Mouse (Mus musculus) limb, embryonic 14.5 days (tissue): Measurements from ENCODE around the gene Scp2d1. TPM values are rescaled to one million over a fixed set of nuclear protein-coding genes. Genes with fewer than 3 reads are reported as not detected.
A peak's percentile ranks its signal among the peaks of the same experiment; 100 is the strongest.

Experiments used
- ATAC-seq: fragments of 200-750 bp; cut with Nextera tagmentation; 2 replicates; pipeline ENCODE4 v1.8.0; 2017; ENCODE audit warnings: low read depth, moderate number of reproducible peaks, moderate TSS enrichment; ENCODE audit not compliant: low FRiP score
- DNase-seq: peaks from one replicate; pipeline ENCODE4 v3.0.0-alpha.2; 2015; ENCODE audit warnings: low spot score
- H3K27ac ChIP-seq: fragments of 300-500 bp; sonication (generic); replicated peaks from 2 replicates; pipeline ENCODE4 v1.5.1; 2014; ENCODE audit warnings: low read depth, mild to moderate bottlenecking, low read length, moderate library complexity, mixed read lengths
- H3K27me3 ChIP-seq: fragments of 300-500 bp; sonication (generic); 2 replicates; pipeline ENCODE4 v1.6.1; 2014; ENCODE audit warnings: low read length, mixed read lengths; ENCODE audit not compliant: control insufficient read depth, insufficient read depth
- H3K36me3 ChIP-seq: fragments of 300-500 bp; sonication (generic); 2 replicates; pipeline ENCODE4 v1.6.1; 2014; ENCODE audit warnings: mild to moderate bottlenecking, low read length, moderate library complexity, mixed read lengths; ENCODE audit not compliant: control insufficient read depth, insufficient read depth
- H3K4me1 ChIP-seq: fragments of 300-500 bp; sonication (generic); 2 replicates; pipeline ENCODE4 v1.6.1; 2014; ENCODE audit warnings: antibody characterized with exemption, low read length, mixed read lengths; ENCODE audit not compliant: control insufficient read depth, insufficient read depth
- H3K4me2 ChIP-seq: fragments of 300-500 bp; sonication (generic); replicated peaks from 2 replicates; pipeline ENCODE4 v1.6.1; 2014; ENCODE audit warnings: low read depth, mild to moderate bottlenecking, low read length, moderate library complexity; ENCODE audit not compliant: severe bottlenecking
- H3K4me3 ChIP-seq: fragments of 300-500 bp; sonication (generic); replicated peaks from 2 replicates; pipeline ENCODE4 v1.5.1; 2014; ENCODE audit warnings: low read length
- H3K9ac ChIP-seq: fragments of 300-500 bp; sonication (generic); 2 replicates; pipeline ENCODE4 v1.6.1; 2014; ENCODE audit warnings: mild to moderate bottlenecking, low read depth, low read length, moderate library complexity; ENCODE audit not compliant: severe bottlenecking
- H3K9me3 ChIP-seq: fragments of 300-500 bp; sonication (generic); 2 replicates; pipeline ENCODE4 v1.6.1; 2016; ENCODE audit warnings: low read length; ENCODE audit not compliant: control insufficient read depth
- POLR2A ChIP-seq: fragments of 200-500 bp; IDR thresholded peaks from 2 replicates; pipeline ENCODE4 v1.8.0; 2012; ENCODE audit warnings: inconsistent platforms, mild to moderate bottlenecking, moderate library complexity, borderline replicate concordance; ENCODE audit not compliant: insufficient read depth, insufficient read length; ENCODE audit errors: extremely low read depth
- WGBS: fragments of 180-500 bp; shearing (Covaris S2); extraction: QIAGEN DNeasy Blood & Tissue Kit; methylation state at CpG from one replicate; pipeline ENCODE4 v1.1.7; 2014; 5-methylcytosine and 5-hydroxymethylcytosine counted together
- polyA plus RNA-seq, 2 experiments: library from polyadenylated mRNA; depleted of rRNA in 1 of 2; stranded (reverse) in 1 of 2; unstranded in 1 of 2; fragments of >200 nt; fragmentation: Nextera tagmentation in 1 of 2; extraction: Ambion mirVana in 1 of 2; gene quantifications; 2 replicates each; pipeline versions ENCODE4 v1.2.1 to v1.2.3; 2012 to 2014

The Scp2d1 gene
- polyA plus RNA-seq, 2 experiments: not detected

DNA sequence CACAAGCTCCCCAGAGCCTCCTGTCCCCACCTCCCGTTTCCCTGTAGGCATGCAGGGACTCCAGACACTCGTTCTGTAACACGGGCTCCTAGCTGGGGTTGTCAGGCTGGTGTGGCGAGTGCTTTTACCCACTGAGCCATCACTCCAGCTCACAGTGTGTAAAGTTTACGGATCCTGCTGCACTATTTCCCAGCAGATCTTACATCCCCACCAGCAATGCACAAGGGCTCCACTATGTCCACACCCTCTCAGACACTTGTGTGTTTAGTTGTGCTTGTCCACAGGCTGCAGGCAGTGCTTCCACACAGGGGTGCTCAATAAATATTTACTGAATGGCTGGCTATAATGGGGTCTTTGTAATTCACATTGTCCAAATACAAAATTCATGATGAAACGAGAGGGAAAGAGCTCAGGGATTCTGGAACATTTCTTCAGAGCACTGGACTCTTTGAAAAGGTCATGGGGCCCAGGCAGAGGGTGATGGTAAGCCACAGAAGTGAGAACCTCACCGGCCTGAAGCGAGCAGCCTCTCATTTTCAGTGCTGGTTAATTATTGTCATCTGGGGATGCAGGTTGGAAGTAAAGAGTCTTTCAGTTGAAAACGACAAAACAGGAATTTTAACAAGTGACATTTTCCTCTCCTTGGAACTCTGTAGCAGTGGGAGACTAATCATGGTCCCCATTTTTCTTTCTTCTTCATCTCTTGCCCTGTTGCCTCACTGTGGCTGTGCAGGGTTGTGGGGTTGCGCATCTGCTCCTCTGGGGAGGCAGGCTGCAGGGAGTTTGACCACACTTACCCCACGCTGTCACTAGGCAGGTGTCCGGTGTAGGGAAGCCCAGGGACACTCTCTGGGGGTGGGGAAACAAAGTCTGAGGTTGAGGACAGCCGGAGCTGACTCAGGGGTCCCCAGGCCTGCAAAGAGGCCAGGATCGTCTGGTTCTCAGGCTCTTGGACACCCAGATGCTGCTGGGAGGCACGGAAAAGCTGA is 15.4 kb upstream of the Scp2d1 start:
- Histone ChIP-seq H3K9me3 (no peaks in the 10 kb centered on the region), H3K27ac (0 out of 2 replicates have a peak overlapping the region, but pooled peaks have one; percentile 26)
- WGBS: 48% methylated on average over 15 of the region's 15 CpGs

DNA sequence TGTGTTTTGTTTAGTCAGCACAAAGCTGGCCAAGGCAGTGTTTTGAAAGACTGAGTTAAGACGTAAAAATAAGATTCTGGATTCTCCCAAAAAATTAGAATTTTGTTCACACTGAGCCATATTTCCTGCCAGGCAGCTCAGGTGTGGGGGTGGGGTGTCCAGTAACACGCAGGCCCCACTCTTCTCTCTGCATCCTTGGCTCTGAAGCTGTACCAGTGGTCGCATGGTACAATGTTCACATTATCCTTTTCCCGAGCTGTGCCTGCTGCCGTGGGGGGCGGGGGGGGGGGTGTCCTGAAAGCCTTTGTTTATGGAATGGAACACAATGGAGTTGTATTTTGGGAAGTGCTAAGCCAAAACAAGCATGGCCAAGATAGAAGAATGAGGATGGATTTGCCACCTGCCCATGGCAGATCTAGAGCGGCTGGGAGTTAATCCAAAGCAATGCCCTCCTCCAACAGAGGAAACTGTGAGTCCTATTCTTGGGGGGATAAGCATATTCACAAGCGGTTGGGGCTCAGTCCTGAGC is 5.1 kb downstream of the Scp2d1 start:
- no peak overlapping the region for H3K4me2 ChIP-seq
- no peak overlapping the region for H3K4me3 ChIP-seq
- no peak overlapping the region for H3K27ac ChIP-seq
- ATAC-seq (no peak; the same call in 1 of the 2 replicates), DNase-seq (no peak)
- 76% methylated on average over 8 of the region's 8 CpGs for WGBS
- H3K36me3 ChIP-seq: no peaks in the 10 kb centered on the region
- no peaks in the 10 kb centered on the region for H3K9me3 ChIP-seq
- no peak for TF ChIP-seq POLR2A
- H3K9ac ChIP-seq: no peak overlapping the region
- no peaks in the 10 kb centered on the region for H3K4me1 ChIP-seq
- no peaks in the 10 kb centered on the region for H3K27me3 ChIP-seq

More for the DNA sequence above, 15.4 kb upstream of the Scp2d1 start:
- peaks cover 12% of the 10 kb centered on the region for H3K4me1 ChIP-seq
- TF ChIP-seq POLR2A: no peak
- H3K27me3 ChIP-seq: no peaks in the 10 kb centered on the region
- no peak overlapping the region for H3K9ac ChIP-seq
- H3K4me3 ChIP-seq: no peak overlapping the region
- H3K4me2 ChIP-seq: no peak overlapping the region
- DNase-seq: no peak
- ATAC-seq: no peak
- H3K36me3 ChIP-seq: no peaks in the 10 kb centered on the region

DNA sequence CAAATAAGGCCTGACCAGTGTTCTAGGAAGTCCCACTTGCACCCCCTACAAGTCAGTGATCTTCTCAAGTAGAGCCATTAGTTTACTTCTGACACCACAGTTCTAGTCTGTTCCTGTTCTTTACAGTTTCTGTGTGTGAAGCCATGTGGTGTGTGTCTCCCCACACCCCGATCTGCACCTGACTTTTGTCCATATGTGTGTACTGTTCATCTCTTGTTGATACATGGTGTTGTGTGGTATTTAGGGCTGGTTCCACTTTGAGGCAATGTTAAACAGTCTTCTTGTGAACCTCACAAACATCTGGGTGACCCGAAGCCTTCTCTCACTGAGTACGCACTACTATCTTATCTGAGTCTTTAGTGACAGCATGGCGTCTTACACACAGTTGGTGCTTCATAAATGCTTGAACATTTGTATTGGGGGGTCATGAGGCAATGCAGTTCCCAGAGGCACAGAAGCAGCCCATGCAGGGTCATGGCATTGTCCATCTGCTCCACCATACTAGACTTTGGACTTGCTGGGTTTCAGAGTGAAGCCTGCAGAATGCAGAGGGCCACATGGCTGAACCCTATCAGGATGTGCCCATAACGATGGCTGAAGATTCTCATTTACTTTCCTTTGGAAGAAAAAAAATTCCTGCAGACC is 13.3 kb downstream of the Scp2d1 start:
- Histone ChIP-seq H3K27me3 (no peaks in the 10 kb centered on the region), H3K27ac (no peak overlapping the region), H3K9ac (no peak overlapping the region), H3K4me1 (no peaks in the 10 kb centered on the region), H3K4me3 (no peak overlapping the region), H3K4me2 (no peak overlapping the region), H3K36me3 (no peaks in the 10 kb centered on the region), H3K9me3 (no peaks in the 10 kb centered on the region)
- WGBS: 91% methylated on average over 5 of the region's 5 CpGs
- DNase-seq (no peak), ATAC-seq (no peak)
- no peak for TF ChIP-seq POLR2A

DNA sequence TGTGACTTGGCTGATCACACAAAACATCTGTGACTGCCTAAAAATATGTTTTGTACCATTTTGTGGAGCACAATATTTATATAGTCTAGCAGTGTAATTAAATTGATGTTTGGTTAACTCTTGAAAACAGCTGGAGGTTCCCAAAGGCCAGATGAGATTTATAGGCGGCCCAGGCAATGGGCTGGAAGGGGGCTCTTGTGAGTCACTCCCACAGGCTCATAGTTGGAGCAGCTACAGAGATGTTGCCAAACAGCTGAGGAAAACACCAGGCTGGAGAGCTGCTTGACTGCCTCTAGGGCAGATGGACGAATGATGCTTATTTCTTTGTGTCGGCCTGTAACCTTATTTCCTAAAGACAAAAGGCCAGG is 13.8 kb downstream of the Scp2d1 start:
- whole genome bisulfite sequencing: 77% methylated on average over 3 of the region's 3 CpGs
- Histone ChIP-seq H3K36me3 (no peaks in the 10 kb centered on the region), H3K27ac (no peak overlapping the region), H3K27me3 (no peaks in the 10 kb centered on the region), H3K9me3 (no peaks in the 10 kb centered on the region), H3K9ac (no peak overlapping the region), H3K4me1 (no peaks in the 10 kb centered on the region), H3K4me2 (no peak overlapping the region), H3K4me3 (no peak overlapping the region)
- ATAC-seq (no peak), DNase-seq (no peak)
- TF ChIP-seq POLR2A: no peak

DNA sequence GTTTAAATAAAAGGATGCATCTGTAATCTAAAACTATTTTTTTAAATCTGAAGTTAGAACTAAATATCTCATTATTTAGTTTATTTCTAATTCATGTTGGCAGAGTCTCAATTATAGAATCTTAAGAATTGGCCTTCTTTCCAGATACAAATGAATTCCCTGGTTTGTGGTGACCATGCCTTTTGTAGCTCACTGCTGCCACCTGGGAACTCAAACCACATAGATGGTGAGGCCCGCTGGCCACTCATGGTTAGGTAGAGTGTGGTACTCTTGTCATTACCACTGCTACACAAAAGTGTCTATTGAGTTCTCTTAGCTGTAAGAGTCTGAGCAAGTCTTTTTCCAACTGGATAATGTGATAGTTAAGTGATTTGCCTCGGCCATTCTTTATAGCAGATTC is 45.4 kb downstream of the Scp2d1 start:
- DNase-seq (no peak), ATAC-seq (no peak)
- Histone ChIP-seq H3K9me3 (no peaks in the 10 kb centered on the region), H3K4me3 (no peak overlapping the region), H3K27me3 (no peaks in the 10 kb centered on the region), H3K36me3 (no peaks in the 10 kb centered on the region), H3K4me1 (no peaks in the 10 kb centered on the region), H3K27ac (no peak overlapping the region), H3K9ac (no peak overlapping the region), H3K4me2 (no peak overlapping the region)
- whole genome bisulfite sequencing: 78% methylated on average over 2 of the region's 2 CpGs
- no peak for TF ChIP-seq POLR2A

Other genes with a start within 250 kb of the Scp2d1 start
- gene Smim26, start 229.6 kb upstream of the Scp2d1 start, polyA plus RNA-seq (2012; rRNA removed): 18.0 and 35.7 TPM in 2 replicates
- gene Smim26, start 229.6 kb upstream of the Scp2d1 start, polyA plus RNA-seq (2014; fragmentation: Nextera tagmentation; extraction: Ambion mirVana): 41.8 and 44.4 TPM in 2 replicates
- 17.2 and 19.1 TPM in 2 replicates for gene Dtd1, start 223.8 kb upstream of the Scp2d1 start, polyA plus RNA-seq (2012; rRNA removed)
- gene Dtd1, start 223.8 kb upstream of the Scp2d1 start, polyA plus RNA-seq (2014; fragmentation: Nextera tagmentation; extraction: Ambion mirVana): 39.8 and 42.1 TPM in 2 replicates